Mouse (Mus musculus) cerebellum, postnatal 14 days (tissue): Measurements from ENCODE around the gene Stxbp4.

ENCODE experiments used
- DNase-seq, 2 experiments: peaks; one replicate each; pipeline ENCODE4 v3.0.0; 2021; ENCODE audit warnings: mixed read lengths in 2 of 2

Gene Stxbp4

DNA sequence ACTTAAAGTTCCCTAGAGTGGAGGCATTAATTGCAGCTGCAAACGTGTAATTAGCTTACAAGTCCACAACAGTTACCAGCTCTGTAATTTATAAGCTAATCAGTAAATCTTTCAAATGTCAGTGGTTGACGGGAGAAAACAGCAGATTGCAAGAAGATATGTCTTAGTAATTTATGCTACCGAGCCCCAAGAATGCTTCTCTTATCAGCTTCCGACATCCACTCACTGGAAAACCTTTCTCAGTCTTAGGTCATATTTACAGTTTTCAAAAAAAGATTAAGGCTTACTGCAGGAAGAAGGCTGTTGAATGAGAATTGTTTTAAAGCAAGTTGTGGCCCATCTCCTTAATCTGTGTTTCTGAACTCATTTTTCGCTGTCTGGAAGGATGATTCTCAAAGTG lies 83.9 kb downstream of the Stxbp4 start:
- DNase-seq, result no peak

DNA sequence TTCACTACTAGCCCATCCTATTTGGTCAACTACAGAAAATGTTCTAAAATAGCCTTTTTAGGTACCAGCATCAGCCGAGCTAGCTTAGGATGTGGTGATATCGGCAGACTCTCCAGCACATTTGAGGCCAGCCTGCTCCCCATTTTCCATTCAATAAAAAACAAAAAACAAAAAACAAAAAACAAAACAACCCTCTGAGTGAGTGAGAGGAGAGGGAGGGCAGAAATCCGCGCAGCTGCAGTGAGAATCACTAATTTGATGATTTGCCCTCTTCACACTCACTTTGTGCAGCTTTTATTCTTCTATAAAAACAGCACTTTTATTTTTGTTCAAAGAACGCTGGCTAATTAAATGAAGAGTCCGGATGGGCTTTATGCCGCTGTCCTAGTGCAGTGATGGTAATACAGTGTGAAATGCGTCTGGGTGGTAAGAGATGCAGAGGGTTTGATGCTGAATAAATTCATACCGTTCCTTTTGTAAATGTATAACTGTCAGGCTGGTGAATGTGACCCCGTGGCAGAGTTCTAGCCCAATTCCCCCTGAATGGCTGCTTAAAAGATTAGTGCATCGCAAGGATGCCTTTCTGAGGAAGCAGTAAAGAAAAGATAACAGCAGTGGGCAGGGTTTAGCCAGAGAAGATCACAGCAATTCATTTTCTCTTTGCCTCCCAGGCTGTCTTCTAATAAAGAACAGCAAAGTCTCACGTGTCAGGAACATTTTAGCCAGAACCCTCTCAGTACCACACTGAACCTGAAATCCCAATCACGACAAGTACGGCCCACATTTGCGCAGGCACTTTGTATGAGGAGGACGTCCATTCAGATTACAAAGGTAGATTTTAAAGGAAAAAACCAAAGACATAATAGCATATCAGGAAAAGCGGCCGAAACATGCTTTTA lies 85.3 kb downstream of the Stxbp4 start:
- DNase-seq, result no peak

DNA sequence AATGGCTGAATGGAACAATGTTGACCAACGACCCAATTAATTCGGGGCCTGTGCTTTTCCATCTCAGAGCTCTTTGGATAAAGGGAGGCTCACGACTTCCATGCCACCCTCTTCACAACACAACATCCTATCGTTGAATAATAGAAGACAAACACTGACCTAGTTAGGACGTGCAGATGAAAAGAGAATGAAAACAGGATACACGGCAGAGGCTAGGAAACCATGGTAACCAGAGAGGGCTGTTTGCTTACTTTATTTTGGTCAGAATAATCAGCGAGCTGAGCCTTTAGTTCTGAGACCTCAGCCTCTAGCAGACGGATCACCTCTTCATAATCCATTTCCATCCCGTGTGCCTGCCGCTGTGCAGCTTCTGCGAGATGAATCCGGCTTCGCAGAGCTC lies 89.3 kb downstream of the Stxbp4 start:
- DNase-seq, result no peak

DNA sequence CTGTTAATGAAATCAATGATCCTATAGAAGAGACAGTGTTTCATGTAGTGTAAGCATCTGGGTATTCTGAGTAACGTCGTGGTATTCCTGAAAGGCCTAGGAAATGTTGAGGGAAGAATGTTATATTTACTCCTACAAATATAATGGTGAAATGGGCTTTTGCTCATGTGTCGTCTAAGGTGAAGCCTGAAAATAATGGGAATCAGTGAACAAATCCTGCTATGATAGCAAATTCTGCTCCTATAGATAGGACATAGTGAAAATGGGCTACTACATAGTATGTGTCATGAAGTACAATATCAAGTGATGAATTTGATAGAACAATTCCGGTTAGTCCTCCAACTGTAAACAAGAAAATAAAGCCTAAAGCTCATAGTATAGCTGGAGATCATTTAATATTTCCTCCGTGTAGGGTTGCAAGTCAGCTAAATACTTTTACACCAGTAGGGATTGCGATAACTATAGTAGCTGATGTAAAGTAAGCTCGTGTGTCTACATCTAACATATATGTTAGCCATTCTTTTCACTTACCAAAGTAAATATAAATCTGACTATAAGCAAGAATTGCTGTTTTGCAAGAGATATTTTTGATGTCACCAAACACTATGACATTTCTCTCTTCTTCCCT lies 99.1 kb downstream of the Stxbp4 start:
- no peak for DNase-seq

DNA sequence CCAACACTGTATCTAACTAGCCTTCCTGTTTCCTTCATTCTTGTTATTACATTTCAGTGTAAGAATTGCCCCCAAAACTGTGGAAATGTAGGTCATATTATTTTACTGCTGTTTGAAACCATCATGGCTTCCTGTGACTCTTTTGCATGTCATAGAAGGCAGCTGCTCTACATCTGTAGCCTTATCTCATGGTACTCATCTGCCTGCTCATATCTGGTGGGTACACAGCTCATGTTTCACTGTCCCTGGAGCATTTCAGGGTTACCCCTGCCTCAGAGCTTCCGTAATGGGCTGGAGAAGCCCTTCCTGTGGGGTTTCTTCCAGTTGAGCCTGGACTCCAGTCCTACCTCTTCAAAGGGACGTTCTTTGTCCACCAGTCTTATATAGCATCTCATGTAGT lies 112.6 kb downstream of the Stxbp4 start:
- DNase-seq, result no peak

DNA sequence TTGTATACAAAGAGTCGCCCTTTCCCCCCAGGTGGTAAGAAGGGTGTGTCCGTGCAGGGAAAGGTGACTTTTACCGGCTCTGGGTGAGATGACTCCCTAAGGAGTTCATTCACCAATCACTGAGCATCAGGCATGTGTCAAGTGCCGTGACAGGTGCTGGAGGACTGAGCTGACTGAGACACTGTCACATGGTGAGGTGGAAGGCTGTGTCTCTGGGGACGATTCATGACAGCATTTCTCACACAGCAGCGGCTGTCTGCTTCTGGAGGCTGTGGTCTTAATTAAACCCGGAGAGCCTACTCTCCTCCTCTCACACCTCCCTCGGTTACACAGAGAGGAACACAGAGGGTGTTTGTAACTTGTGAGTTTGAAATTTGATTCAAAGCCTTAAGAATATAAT lies 116.8 kb downstream of the Stxbp4 start:
- no peak for DNase-seq

DNA sequence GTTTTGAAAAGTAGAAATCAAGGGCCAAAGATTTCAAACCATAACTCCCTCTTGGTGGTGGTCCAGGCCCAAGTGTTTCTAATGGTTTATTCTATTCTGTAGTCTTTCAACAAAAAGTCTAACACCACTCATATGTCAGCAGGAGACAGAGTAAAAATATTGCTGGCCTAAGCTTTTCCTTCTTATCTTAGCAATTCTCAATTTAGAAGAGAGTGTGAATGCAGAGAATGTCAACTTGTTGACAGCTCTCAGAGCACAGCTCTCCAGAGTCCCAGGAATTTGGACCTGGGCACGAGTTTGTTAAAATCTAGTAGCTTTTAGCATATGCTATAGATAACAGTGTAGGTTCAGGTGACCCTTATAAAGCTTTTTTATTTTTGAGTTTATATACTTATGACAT lies 120.1 kb downstream of the Stxbp4 start:
- DNase-seq, result no peak

DNA sequence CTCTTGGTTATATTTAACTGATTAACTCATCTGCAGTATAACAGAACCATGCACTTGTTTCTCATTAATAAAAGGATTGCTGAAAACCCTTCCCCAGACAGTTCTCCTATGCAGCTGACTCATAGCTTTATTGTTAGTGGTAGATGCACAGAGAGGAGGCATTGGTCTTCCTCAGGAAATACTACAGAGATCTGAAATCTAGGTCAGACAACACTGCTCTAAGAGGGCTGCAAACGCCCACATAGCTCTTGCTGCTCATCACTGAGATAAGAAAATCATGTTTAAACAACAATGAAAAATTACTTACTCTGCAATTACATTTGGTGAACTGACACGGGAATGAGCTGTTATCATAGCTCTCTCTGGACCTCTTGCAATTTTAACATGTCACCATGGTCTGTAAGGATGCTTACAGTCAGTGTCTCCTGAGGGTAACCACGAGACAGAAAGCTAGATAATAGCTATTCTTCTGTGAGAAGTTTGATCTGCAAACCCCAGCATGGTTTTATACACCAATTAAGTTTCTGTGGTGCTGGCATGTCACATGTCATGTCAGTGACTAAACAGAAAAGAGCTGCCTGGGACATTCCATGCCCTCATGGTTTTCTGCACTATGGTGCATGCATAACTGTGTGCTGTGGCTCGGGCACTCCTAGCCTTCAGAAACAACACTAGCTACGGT lies 125.2 kb downstream of the Stxbp4 start:
- no peak for DNase-seq

DNA sequence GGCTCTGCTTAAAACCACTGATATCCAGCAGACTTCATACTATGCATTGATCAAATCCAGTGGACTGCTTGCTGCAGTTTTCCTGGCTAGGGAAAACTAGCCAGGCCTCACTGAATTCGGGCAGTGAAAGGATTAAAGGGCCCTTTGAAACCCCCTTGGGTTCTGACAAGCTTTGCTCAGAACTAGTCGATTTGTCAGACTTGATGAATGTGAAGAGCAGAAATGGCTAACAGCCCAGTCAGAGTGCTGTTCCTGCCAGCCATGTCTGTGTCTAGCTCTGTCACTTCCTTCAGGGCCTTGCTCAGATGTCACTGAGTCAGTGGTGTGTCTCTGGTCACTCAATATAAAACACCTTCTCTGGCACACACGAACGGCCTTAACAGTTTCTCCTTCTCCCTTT lies 136.0 kb downstream of the Stxbp4 start:
- peak in 1 of 2 experiments; percentile 14 for DNase-seq

DNA sequence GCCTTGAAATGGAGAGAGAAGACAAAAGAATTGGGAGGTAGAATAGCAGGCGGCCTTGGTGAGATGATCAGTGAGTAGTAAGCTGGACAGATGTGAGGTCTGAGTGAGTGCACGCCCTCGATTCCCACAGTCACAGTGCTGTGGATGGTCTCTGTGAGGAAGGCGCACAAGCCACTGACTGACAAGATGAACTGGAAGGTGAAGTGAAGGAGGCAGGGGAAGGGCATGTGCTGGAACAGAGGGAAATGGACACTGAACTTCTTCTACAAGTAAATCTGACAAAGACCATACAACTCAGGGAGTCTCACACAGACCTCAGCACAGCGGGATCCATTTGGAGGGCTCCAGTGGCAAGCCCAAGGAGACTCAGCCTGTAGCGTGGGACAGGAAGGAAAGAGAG lies 138.0 kb downstream of the Stxbp4 start:
- DNase-seq, result no peak

DNA sequence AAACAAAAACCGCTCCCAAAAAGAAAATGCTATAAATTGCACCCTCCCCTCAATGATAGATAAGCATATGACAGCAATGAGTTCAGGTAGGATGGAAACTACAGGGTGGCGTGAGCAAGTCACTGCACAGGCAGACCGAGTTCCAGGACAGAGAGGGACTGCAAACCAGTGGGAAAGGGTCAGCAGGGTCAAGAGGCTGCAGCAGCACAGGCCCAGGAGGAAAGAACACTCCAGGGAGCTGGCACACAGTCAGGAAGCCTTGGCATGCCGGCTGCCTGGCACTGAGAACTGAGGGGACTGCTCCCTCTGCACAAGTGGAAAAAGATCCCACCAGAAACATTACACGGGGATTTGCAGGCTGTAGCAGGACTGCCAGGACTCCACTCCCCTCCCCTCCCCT lies 139.4 kb downstream of the Stxbp4 start:
- peak; percentile 26 to 45 for DNase-seq

DNA sequence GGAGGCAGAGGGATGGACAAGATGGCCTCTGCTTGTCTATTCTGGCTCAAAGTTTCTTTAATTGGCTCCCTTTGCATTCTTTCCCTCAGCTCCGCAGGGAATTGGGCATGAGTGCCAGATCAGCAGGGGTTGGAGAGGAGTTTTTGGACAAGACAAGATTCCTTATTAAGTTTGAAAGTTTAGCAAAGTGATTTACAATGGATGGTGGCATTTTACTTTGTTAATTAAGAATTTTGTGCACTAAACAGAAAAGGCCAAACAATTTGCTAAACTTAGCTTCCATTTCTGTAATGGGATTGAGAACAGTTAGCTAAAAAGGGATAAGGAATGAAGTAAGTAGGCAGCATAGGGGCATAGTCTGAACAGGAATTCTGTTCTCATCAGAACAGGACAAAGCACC lies 142.9 kb downstream of the Stxbp4 start:
- no peak for DNase-seq

DNA sequence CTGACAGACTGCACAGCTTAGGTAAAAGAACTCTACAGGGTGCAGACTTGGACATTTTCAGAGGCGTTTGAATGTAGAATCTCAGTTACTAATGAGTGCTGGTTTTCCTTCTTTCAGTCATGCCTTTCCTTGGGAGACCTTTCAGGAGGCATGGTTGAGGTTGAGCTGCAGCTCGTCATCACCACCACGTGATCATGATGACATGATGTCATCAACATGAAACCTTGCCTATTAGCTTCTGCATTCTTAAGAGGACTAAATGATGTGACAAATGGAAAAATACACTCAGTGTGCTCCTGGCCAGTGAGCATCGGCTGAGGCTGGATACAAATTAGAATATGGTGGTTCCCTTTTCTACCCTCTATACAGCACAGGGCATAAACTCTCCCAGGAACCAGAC lies 145.4 kb downstream of the Stxbp4 start:
- no peak for DNase-seq

DNA sequence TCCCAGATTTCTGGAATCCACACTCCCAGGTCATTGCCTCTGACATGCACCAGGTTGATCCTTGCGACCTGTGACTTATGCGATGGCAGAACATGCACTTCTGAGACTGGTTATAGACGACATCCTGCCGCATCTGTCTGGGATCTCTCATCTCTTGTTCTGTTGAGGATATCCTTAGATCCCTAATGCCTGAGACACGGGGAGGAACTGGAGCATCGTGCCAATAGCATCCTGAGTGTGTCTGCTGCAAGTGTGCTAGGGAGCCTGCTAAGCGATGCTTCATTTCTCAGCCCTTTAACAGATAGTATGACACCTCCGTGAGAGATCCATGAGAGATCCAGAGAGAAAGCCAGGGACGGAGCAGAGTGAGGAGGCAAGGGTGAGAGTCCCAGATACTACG lies 148.7 kb downstream of the Stxbp4 start:
- no peak for DNase-seq

DNA sequence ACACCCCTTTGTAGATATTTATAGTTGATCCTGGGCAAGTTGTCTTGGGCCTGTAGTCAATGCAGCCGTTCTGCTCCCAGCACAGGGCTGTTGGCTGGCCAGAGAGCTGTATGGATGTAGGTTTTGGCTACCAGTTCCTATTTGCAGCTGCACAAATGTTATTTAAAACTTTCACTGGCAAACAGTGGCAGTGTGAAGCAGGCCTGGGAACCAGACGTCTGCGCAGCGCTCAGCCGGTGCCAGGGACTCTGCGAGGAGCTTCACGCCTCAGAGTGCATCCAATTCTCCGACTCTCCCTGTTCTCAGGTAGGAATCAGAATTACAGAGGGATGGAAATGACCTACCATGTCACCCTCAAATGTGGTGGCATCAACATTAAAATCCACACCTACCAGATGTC lies 150.2 kb downstream of the Stxbp4 start:
- DNase-seq, result no peak

DNA sequence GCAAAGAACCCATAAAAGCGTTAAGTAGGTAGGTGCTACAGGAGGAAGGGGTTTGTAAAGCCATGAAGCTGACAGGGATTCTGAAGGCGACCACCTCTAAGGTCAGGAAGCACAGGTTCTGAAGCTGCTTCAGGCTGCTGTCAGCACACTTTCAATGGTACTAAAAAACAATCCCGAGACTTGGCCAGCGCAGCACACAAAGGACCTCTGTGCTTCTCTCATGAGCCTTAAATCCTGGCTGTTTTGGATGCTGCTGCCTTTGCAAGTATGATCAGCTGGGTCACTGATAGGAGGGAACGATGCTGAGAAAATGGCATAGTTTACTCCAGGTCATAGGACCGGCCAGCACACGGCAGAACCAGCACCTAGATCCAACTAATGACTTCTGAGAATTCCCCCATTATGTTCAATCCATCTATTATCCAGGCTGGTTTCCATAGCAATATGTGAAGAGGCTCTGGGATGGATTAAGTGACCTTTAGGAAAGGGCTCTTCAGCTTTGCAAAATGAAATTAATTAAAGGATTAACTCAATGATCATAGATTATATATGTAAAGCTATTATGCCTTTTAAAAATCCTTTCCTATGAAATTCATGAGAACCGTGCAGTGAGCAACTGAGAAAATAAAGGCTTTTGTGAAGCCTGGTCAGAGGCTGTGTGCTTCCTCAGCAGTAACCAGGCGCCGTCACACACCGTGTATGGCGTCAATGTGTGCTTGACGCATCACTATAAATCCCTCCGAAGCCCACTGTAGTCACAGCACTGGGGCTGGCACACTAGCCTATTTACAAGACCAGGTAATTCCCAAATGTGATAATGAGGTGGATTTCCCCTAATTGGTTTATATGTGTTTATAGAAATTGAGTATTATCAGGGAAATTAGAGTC lies 152.9 kb downstream of the Stxbp4 start:
- DNase-seq, result no peak

DNA sequence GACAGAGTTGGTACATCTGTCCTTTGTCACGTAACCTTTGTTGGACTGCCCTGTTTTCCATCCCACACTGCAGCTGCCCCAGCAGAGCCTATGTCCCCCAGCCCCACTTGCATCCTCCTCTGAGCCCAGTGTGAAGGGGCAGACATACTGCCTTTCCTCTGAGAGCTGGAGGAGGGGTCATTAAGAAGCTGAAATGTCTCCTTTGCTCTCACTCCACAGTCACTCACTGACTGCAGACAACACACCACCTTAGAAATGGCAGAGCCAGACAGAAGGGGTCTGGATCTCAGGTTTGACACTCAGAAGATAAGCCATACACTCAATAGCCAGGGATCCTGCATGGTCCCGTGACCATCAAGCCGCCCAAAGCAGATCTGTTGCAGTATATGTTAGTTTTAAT lies 154.1 kb downstream of the Stxbp4 start:
- no peak for DNase-seq

DNA sequence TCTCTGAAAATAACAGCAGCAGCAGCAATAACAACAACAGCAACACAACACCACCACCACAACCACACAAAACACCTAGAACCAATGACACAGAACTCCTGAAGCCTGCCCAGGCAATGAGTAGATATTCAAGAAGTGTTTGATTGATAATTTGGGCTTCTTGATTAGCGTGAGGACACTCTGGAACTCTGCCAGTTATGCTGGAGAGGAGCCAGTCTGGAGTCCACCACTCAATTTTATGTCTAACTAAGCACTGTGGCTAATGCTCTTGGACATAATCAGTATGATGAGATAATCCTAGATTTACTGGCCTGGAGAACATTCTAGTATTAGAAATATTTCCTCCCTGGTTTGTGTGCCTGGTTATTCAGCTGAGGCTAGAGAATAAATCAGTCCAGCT lies 156.1 kb downstream of the Stxbp4 start:
- DNase-seq, result peak; percentile 37 to 63

DNA sequence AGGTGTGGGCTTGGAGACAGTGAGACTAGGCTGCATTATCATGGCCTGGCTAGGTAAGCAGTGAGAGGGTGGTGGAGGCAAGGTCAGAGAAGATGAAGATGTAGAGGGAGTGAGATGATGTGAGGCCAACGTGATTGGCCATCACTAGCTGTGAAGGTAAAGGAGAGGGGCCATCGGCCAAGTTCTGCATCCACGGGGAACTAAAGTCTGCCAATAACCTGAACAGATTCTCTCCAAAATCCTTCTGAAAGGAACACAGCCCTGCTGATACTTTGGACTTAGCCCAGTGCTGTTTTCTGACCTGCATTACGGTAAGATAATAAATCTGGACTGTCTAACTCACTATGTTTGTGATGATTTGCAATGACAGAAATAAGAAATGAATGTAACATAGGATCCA lies 167.6 kb downstream of the Stxbp4 start:
- peak; percentile 78 to 88 for DNase-seq

DNA sequence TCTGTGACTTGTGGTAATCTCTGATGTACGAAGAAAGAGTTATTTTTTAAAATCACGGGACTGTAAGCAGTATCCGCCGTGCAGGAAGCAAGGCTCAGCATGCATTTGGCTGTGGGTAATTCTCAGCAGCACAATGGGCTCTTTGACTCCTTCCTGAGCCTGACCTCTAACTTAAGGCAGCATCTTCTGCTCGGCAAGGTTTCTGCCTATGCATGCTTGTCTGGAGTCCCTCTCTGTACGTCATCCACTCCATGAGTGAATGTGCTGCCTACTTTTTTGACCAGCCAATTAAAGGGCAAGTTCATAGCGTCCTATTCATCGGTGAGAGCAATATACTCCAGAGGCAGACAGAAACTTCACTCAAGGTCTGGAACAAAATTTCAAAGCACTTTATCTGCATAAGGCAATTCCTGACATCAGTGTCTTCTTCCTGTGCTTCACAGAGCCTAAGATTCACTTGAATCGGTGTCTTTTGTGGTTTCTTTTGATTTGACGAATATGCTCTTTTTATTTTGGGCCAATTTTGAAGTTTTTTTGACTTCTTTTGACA lies 173.8 kb downstream of the Stxbp4 start:
- DNase-seq, result no peak

DNA sequence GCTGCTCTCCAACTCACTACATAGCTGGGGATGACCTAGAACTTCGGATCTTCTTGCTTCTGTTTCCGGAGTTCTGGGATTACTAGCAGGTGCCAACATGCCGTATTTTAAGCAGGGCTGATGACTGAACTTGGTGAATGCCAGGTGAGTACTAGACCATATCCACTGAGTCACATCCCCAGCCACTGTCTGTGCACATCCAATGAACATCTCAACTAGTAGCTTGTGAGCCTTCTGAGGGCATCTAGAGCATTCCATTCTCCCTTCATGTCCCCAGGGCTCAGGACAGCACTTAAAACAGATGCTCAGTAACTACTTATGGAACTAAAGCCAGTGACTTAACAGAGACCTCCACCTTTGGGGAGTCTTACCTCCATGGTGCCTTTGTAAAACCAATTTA lies 177.4 kb downstream of the Stxbp4 start:
- DNase-seq, result no peak

DNA sequence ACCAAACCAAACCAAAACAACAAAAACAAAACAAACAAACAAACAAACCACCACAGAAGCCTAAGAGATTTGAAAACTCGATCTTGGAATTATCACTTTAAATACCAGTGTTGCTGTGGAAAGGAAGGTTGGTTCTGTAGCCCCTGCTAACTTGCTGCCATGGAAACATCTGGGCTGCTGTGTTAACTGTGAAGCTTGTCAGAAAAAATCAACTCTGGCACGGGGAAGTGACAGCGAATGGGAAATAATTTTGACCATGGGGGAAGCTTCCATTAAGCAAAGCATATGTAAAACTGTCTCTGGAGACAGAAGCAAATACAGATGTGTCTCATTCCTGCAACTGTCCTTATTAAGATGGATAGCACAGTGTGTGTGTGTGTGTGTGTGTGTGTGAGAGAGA lies 185.8 kb downstream of the Stxbp4 start:
- DNase-seq, result no peak

DNA sequence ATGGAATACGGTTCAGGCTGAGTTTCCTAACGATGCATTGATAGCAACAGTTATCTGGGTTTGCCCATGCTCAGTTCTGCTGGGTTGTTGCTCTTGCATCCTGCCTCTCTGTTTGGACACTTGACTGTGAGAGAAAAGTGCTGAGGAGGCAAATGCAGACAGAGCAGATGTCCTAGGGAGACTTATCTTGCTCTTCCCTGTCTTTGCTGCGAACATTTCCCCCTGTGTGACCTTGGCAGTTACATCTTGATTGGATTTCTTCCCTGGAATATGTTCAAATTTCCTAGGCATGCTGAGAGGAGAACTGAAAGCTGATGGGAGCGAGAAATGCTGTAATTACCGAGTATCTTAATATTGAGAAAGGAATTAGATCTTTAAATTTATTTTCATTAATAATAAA lies 186.4 kb downstream of the Stxbp4 start:
- peak; percentile 9 to 49 for DNase-seq
